Mouse (Mus musculus): ENCODE measurements around the gene Pard3b. TPM values are rescaled to one million over a fixed set of nuclear protein-coding genes. Genes with fewer than 3 reads are reported as not detected.

Gene Pard3b
- polyA plus RNA-seq, 1 experiment from 2014 or later = 11.4 TPM

DNA sequence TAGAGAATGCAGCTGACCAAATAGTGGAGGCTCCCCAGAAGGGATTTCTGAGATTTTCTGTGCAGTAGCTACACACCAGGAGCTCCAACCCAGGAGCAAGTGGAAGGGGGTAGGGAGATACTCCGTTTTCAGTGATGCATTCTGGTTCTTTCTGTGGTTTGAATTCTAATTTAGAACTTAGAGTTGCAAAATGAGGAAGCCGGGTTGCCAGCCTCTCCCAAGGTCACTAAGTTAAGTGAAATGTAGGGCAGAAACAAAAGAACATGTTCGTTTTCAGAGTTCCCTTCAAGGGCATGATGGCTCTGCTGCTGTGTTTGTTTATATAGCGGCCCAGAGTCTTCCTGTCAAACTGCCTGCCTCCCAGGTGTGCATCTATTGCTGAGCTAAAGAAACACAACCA lies 754.2 kb downstream of the Pard3b start:
- Histone ChIP-seq H3K27me3 (no peaks in the 10 kb centered on the region), H3K9ac (no peak overlapping the region), H3K27ac (no peak overlapping the region), H3K4me3 (no peak overlapping the region), H3K4me1 (replicated peaks) (no peaks in the 10 kb centered on the region; the same call in 1 of the 2 replicates), H3K9me3 (no peaks in the 10 kb centered on the region), H3K36me3 (no peaks in the 10 kb centered on the region), H3K4me2 (no peak overlapping the region)
- no peak for ATAC-seq (ENCODE audit: low FRiP score)
- 57% methylated on average over 4 of the region's 4 CpGs for WGBS

GRCm38 (mm10) chr1:62394555-62394954 lies 755.9 kb downstream of the Pard3b start:
- ATAC-seq (ENCODE audit: low FRiP score) = no peak

DNA sequence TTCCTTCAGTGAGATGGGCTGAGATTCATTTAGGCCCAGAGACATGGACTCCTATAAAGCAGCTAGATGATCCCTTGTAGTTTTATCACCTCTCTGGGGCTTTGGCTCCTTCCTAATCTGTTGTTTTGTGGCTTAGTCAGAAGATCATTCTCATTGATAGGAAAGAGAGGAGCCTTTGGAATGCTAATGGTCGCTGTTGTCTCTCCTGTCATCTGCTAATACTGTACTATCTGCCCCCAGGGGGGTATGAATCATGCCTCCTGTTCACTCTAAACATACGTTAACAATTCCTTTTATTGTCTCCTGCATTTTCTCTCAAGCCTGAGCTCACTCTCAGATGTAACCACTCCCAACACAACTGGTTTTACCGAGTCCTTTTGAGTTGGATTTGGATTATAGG lies 759.6 kb downstream of the Pard3b start:
- Histone ChIP-seq H3K9me3 (no peaks in the 10 kb centered on the region), H3K4me2 (no peak overlapping the region), H3K4me3 (no peak overlapping the region), H3K27ac (no peak overlapping the region), H3K36me3 (no peaks in the 10 kb centered on the region), H3K9ac (no peak overlapping the region), H3K4me1 (replicated peaks) (no peaks in the 10 kb centered on the region), H3K27me3 (no peaks in the 10 kb centered on the region)
- ATAC-seq (ENCODE audit: low FRiP score) = no peak
- 20% methylated on average over 3 of the region's 3 CpGs for WGBS

More at GRCm38 (mm10) chr1:62394555-62394954, 755.9 kb downstream of the Pard3b start:
- Histone ChIP-seq H3K9ac (no peak overlapping the region), H3K27me3 (no peaks in the 10 kb centered on the region), H3K9me3 (no peaks in the 10 kb centered on the region), H3K4me3 (no peak overlapping the region), H3K4me1 (replicated peaks) (no peaks in the 10 kb centered on the region; the same call in 1 of the 2 replicates), H3K36me3 (no peaks in the 10 kb centered on the region), H3K27ac (no peak overlapping the region), H3K4me2 (no peak overlapping the region)
- 97% methylated on average over 3 of the region's 3 CpGs for WGBS

- Histone ChIP-seq H3K9ac (no peak overlapping the region), H3K4me2 (no peak overlapping the region), H3K4me1 (replicated peaks) (no peaks in the 10 kb centered on the region), H3K27me3 (no peaks in the 10 kb centered on the region), H3K36me3 (no peaks in the 10 kb centered on the region), H3K4me3 (no peak overlapping the region), H3K27ac (no peak overlapping the region), H3K9me3 (no peaks in the 10 kb centered on the region)
- no peak for ATAC-seq (ENCODE audit: low FRiP score)
- WGBS = 79% methylated on average over 4 of the region's 4 CpGs
Measured at GRCm38 (mm10) chr1:62398738-62399137, 760.1 kb downstream of the Pard3b start.

DNA sequence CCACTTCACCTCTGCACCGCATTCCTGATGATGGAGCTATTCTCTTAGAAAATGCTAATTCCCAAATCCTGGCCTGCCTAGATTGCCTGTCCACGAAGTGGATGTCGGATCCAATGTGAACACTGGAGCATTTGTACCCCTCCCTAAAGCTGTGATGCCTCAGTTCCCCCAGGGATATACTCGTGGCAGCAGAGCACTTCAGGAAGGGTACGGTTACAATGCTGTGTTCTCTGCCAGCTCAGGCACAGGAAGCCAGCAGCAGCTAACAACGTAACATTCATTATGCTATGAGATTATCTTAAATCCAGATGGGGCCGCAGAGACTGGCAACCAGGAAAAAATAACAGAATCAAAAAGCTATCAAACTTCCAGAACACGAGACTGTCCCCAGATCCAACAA lies 766.4 kb downstream of the Pard3b start:
- ATAC-seq (ENCODE audit: low FRiP score) = no peak
- H3K27me3 ChIP-seq = no peaks in the 10 kb centered on the region
- no peak overlapping the region for H3K27ac ChIP-seq
- no peak overlapping the region for H3K4me2 ChIP-seq
- H3K9ac ChIP-seq = no peak overlapping the region
- no peaks in the 10 kb centered on the region for H3K36me3 ChIP-seq
- 45% methylated on average over 8 of the region's 8 CpGs for WGBS
- no peaks in the 10 kb centered on the region for H3K9me3 ChIP-seq
- H3K4me1 ChIP-seq (replicated peaks) = peaks cover 4% of the 10 kb centered on the region; the same call in 1 of the 2 replicates
- no peak overlapping the region for H3K4me3 ChIP-seq

DNA sequence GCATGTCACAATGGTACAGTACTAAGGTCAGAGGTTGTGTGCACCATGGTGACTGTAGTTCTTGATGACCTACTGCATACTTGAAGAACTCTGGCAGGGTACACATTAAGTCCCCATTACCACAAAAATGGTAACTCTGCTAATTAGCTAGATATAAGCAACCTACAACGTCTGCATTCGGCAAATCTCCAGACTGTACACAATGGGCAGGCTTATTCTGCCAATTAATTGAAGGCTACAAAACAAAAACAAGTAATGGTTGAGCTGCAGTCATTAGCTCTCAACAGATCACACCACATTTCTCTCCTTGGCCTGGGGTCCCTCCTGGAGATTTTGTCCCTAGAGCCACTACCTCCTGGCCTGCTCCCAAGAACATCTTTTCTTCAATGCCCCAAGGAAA lies 772.7 kb downstream of the Pard3b start:
- no peaks in the 10 kb centered on the region for H3K27me3 ChIP-seq
- 78% methylated on average over 2 of the region's 2 CpGs for WGBS
- no peaks in the 10 kb centered on the region for H3K36me3 ChIP-seq
- H3K4me3 ChIP-seq = no peak overlapping the region
- no peak overlapping the region for H3K4me2 ChIP-seq
- H3K4me1 ChIP-seq (replicated peaks) = 0 out of 2 replicates have a peak, but pooled peaks cover 4% of the 10 kb centered on the region
- ATAC-seq (ENCODE audit: low FRiP score) = no peak
- H3K9ac ChIP-seq = no peak overlapping the region
- H3K9me3 ChIP-seq = no peaks in the 10 kb centered on the region
- H3K27ac ChIP-seq = no peak overlapping the region

GRCm38 (mm10) chr1:62412019-62412418 lies 773.4 kb downstream of the Pard3b start:
- Histone ChIP-seq H3K27me3 (no peaks in the 10 kb centered on the region), H3K4me3 (no peak overlapping the region), H3K4me1 (replicated peaks) (0 out of 2 replicates have a peak, but pooled peaks cover 4% of the 10 kb centered on the region), H3K4me2 (no peak overlapping the region), H3K9ac (no peak overlapping the region), H3K9me3 (no peaks in the 10 kb centered on the region), H3K36me3 (no peaks in the 10 kb centered on the region), H3K27ac (no peak overlapping the region)
- 87% methylated on average over 4 of the region's 4 CpGs for WGBS
- no peak for ATAC-seq (ENCODE audit: low FRiP score)

- 92% methylated on average over 3 of the region's 3 CpGs for WGBS
- H3K9ac ChIP-seq = no peak overlapping the region
Measured at GRCm38 (mm10) chr1:62412988-62413387, 774.4 kb downstream of the Pard3b start.

GRCm38 (mm10) chr1:62414521-62414920 lies 775.9 kb downstream of the Pard3b start:
- Histone ChIP-seq H3K9me3 (no peaks in the 10 kb centered on the region), H3K4me1 (replicated peaks) (0 out of 2 replicates have a peak, but pooled peaks cover 4% of the 10 kb centered on the region), H3K4me2 (no peak overlapping the region), H3K9ac (no peak overlapping the region), H3K27ac (no peak overlapping the region), H3K36me3 (no peaks in the 10 kb centered on the region), H3K27me3 (no peaks in the 10 kb centered on the region), H3K4me3 (no peak overlapping the region)
- 88% methylated on average over 6 of the region's 6 CpGs for WGBS
- no peak for ATAC-seq (ENCODE audit: low FRiP score)

More at GRCm38 (mm10) chr1:62412988-62413387, 774.4 kb downstream of the Pard3b start:
- no peak overlapping the region for H3K4me2 ChIP-seq
- no peak overlapping the region for H3K27ac ChIP-seq
- no peaks in the 10 kb centered on the region for H3K9me3 ChIP-seq
- no peaks in the 10 kb centered on the region for H3K27me3 ChIP-seq
- no peaks in the 10 kb centered on the region for H3K36me3 ChIP-seq
- 0 out of 2 replicates have a peak, but pooled peaks cover 4% of the 10 kb centered on the region for H3K4me1 ChIP-seq (replicated peaks)
- H3K4me3 ChIP-seq = no peak overlapping the region
- ATAC-seq (ENCODE audit: low FRiP score) = no peak

DNA sequence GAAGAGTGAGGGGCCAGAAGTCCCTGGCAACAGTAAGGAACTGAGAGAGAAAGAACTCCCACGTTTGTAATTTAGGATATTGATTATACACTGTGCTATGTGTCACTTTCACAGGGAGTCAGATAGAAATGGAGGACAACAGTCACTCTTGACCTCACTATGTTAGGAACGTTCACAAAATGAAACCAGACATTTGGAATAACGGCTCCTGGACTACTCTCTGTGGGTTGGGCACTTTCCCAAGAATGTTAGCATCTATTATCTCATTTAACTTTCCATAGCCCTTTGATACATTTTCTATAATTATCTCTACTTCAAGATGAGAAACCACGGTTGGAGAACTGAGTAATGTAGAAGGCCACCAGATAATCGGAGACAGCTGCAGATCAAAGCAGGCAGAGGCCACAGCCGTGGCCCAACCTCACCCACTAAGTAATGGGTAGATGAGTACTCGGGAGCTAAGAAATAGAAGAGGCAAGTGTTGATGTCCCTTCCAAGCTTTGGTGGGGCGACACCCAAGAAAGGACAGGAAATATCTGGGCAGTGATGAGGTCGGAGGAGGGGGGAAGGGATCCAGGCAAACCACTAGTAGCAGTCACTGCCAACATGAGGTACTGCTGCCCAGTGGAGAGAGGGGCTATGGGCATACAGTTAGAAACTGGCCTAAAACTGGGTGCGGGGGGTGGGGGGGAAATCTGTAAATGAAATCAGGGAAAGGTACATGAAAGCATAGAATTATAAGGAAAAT lies 778.2 kb downstream of the Pard3b start:
- H3K9ac ChIP-seq = no peak overlapping the region
- H3K27me3 ChIP-seq = no peaks in the 10 kb centered on the region
- H3K36me3 ChIP-seq = no peaks in the 10 kb centered on the region
- no peak overlapping the region for H3K27ac ChIP-seq
- no peak overlapping the region for H3K4me2 ChIP-seq
- WGBS = 86% methylated on average over 10 of the region's 10 CpGs
- H3K4me1 ChIP-seq (replicated peaks) = no peaks in the 10 kb centered on the region
- no peak overlapping the region for H3K4me3 ChIP-seq
- H3K9me3 ChIP-seq = no peaks in the 10 kb centered on the region
- ATAC-seq (ENCODE audit: low FRiP score) = no peak

- H3K4me3 ChIP-seq = no peak overlapping the region
- H3K4me2 ChIP-seq = no peak overlapping the region
- H3K4me1 ChIP-seq (replicated peaks) = no peaks in the 10 kb centered on the region
- 79% methylated on average over 10 of the region's 10 CpGs for WGBS
- no peaks in the 10 kb centered on the region for H3K9me3 ChIP-seq
- ATAC-seq (ENCODE audit: low FRiP score) = no peak
- no peaks in the 10 kb centered on the region for H3K27me3 ChIP-seq
- H3K9ac ChIP-seq = no peak overlapping the region
- no peak overlapping the region for H3K27ac ChIP-seq
- no peaks in the 10 kb centered on the region for H3K36me3 ChIP-seq
Measured at GRCm38 (mm10) chr1:62422896-62423650, 784.4 kb downstream of the Pard3b start.

DNA sequence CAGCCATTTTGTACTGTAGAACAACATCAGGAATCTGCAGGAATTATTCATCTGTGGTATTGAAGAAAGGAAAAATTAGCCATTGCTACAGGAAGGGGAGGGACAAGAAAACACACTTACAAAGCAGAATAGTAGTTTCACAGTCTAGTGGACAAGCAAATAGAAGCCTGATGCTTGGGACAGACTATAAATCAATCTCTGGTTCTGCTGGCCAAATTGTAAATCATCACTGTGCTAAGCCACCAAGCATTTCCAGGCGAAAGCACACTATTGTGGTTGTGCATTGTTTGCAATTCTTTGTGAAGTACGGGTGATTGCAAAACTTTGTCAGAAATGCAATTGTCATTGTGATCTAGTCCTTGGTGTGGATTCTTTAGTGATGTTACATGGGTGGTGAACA lies 786.7 kb downstream of the Pard3b start:
- no peak overlapping the region for H3K4me2 ChIP-seq
- no peak overlapping the region for H3K4me3 ChIP-seq
- H3K36me3 ChIP-seq = no peaks in the 10 kb centered on the region
- ATAC-seq (ENCODE audit: low FRiP score) = no peak
- peaks cover 3% of the 10 kb centered on the region; the same call in 1 of the 2 replicates for H3K4me1 ChIP-seq (replicated peaks)
- no peak overlapping the region for H3K27ac ChIP-seq
- no peaks in the 10 kb centered on the region for H3K27me3 ChIP-seq
- WGBS = 74% methylated on average over 2 of the region's 2 CpGs
- no peak overlapping the region for H3K9ac ChIP-seq
- H3K9me3 ChIP-seq = no peaks in the 10 kb centered on the region

Measured in hindbrain, embryonic 13.5 days (tissue).